Mouse (Mus musculus) common myeloid progenitor, adult 5-6 weeks (primary cell): Measurements from ENCODE around the gene Fam222a. TPM values are rescaled to one million over a fixed set of nuclear protein-coding genes. Genes with fewer than 3 reads are reported as not detected.

Experiments used
- ATAC-seq: replicated peaks from 2 replicates; pipeline ENCODE4 v1.8.0; 2016; ENCODE audit warnings: low read depth, mild to moderate bottlenecking, moderate TSS enrichment, inconsistent platforms; ENCODE audit not compliant: poor library complexity, severe bottlenecking
- total RNA-seq: library from RNA; stranded (forward); fragments of 200-1000, 187-1606 nt; gene quantifications from 2 replicates; pipeline ENCODE4 v1.2.3, GENCODE M21; 2017

Gene Fam222a
- total RNA-seq, 1 experiment from 2014 or later, result 0.18 TPM

GRCm38 (mm10) chr5:114603975-114604374, 36.2 kb downstream of the Fam222a start:
- no peak for ATAC-seq

- 0 out of 2 replicates have a peak, but pooled peaks have one; percentile 45 for ATAC-seq
Measured at GRCm38 (mm10) chr5:114604781-114605290, 37.0 kb downstream of the Fam222a start.

- no peak for ATAC-seq
Measured at GRCm38 (mm10) chr5:114605981-114606380, 38.2 kb downstream of the Fam222a start.

- ATAC-seq, result no peak
Measured at GRCm38 (mm10) chr5:114607651-114608050, 39.8 kb downstream of the Fam222a start.

- ATAC-seq, result peak; percentile 61
Measured at GRCm38 (mm10) chr5:114608516-114608915, 40.7 kb downstream of the Fam222a start.

GRCm38 (mm10) chr5:114611256-114611655, 43.4 kb downstream of the Fam222a start:
- ATAC-seq, result no peak

GRCm38 (mm10) chr5:114611968-114612608, 44.3 kb downstream of the Fam222a start:
- ATAC-seq, result 0 out of 2 replicates have a peak, but pooled peaks have one; percentile 23

GRCm38 (mm10) chr5:114614863-114615262, 47.0 kb downstream of the Fam222a start:
- no peak for ATAC-seq

GRCm38 (mm10) chr5:114616336-114617061, 48.7 kb downstream of the Fam222a start:
- peak; percentile 18; the same call in 1 of the 2 replicates for ATAC-seq

- ATAC-seq, result no peak
Measured at GRCm38 (mm10) chr5:114617809-114618208, 50.0 kb downstream of the Fam222a start.

- ATAC-seq, result peak; percentile 53; the same call in 1 of the 2 replicates
Measured at GRCm38 (mm10) chr5:114618851-114619250, 51.0 kb downstream of the Fam222a start.

GRCm38 (mm10) chr5:114620305-114620704, 52.5 kb downstream of the Fam222a start:
- ATAC-seq, result peak; percentile 71

GRCm38 (mm10) chr5:114625590-114625989, 57.8 kb downstream of the Fam222a start:
- ATAC-seq, result peak; percentile 61; the same call in 1 of the 2 replicates

GRCm38 (mm10) chr5:114631336-114631735, 63.5 kb downstream of the Fam222a start:
- peak; percentile 52; the same call in 1 of the 2 replicates for ATAC-seq

GRCm38 (mm10) chr5:114636091-114636490, 68.3 kb downstream of the Fam222a start:
- ATAC-seq, result no peak

GRCm38 (mm10) chr5:114638769-114639644, 71.2 kb downstream of the Fam222a start:
- peak; percentile 94 for ATAC-seq

GRCm38 (mm10) chr5:114639645-114639957, 71.8 kb downstream of the Fam222a start:
- no peak for ATAC-seq

GRCm38 (mm10) chr5:114640809-114641208, 73.0 kb downstream of the Fam222a start:
- no peak for ATAC-seq

- peak; percentile 67 for ATAC-seq
Measured at GRCm38 (mm10) chr5:114644918-114645317, 77.1 kb downstream of the Fam222a start.

GRCm38 (mm10) chr5:114645916-114646315, 78.1 kb downstream of the Fam222a start:
- ATAC-seq, result no peak
